33 mouse cellular contexts compared by ENCODE assay signal in the genomic region with DNA sequence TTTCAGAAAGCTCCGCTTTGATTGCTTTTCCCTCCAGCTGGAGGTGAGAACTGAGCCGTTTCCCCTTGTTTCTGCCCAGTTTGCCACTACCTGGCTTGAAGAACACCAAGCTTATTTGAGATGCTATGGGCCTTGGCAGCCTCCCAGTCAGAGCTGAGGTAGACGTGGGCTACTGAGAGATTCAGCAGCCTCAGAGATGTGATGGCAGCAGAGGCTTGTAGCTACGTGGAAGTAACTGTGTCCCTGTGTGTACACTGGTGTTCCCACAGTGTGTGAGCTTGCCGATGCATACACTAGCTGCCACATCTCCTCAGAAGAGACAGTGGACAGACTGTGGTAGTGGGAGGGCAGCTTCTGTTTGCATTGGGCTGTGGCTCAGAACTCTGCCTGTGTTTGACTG. TPM values are rescaled to one million over a fixed set of nuclear protein-coding genes. Genes with fewer than 3 reads are reported as not detected.
"Had no signal": no experiment of that assay in that cellular context is flagged by ENCODE, and none has a peak within 500 bp of the region (broad histone marks: within the 10 kb centered on the region; RNA-seq: fewer than 3 reads in every experiment).

No protein-coding gene starts in this region.

- DNase-seq: gastrocnemius, postnatal 14 days; gastrocnemius, postnatal 36 days; heart, adult 11 months; heart, postnatal 10 days; heart, postnatal 4 days; kidney, adult 11 months; kidney, adult 2 months; kidney, adult 9 months; kidney, postnatal 14 days; kidney, postnatal 36 days; layer of hippocampus, adult 9-11 months; layer of hippocampus, postnatal 36 days; left cerebral cortex, postnatal 4 days had no signal

- H3K36me3 ChIP-seq: hindbrain, embryonic 15.5 days had no signal

- H3K4me1 ChIP-seq: heart, embryonic 10.5 days; heart, embryonic 12.5 days; hindbrain, embryonic 10.5 days; hindbrain, embryonic 13.5 days; hindbrain, embryonic 15.5 days; kidney, embryonic 15.5 days; limb, embryonic 13.5 days; limb, embryonic 15.5 days; liver, embryonic 12.5 days had no signal

- H3K27me3 ChIP-seq: heart, embryonic 12.5 days; hindbrain, embryonic 13.5 days; hindbrain, embryonic 15.5 days; kidney, embryonic 15.5 days; limb, embryonic 13.5 days; limb, embryonic 15.5 days; liver, embryonic 12.5 days had no signal

- ATAC-seq: hindbrain, postnatal 0 days; intestine, embryonic 16.5 days; liver, embryonic 12.5 days had no signal

- H3K4me3 ChIP-seq: heart, embryonic 10.5 days; heart, embryonic 12.5 days; hindbrain, embryonic 10.5 days; hindbrain, embryonic 13.5 days; hindbrain, embryonic 15.5 days; kidney, embryonic 15.5 days; limb, embryonic 13.5 days; limb, embryonic 15.5 days; liver, embryonic 12.5 days had no signal

- H3K9me3 ChIP-seq: heart, embryonic 10.5 days; heart, embryonic 12.5 days; hindbrain, embryonic 10.5 days; hindbrain, embryonic 13.5 days; hindbrain, embryonic 15.5 days; kidney, embryonic 15.5 days; limb, embryonic 13.5 days; limb, embryonic 15.5 days; liver, embryonic 12.5 days had no signal

RNA-seq across cellular contexts. Expression of a gene that starts 15.4 kb away (rescaled TPM):
- total RNA-seq: gastrocnemius, adult 18-20 months; gastrocnemius, adult 8-10 months; gastrocnemius, postnatal 14 days; gastrocnemius, postnatal 36 days; heart, adult 8-10 months; heart, postnatal 10 days; heart, postnatal 25 days; heart, postnatal 4 days; hindbrain, postnatal 0 days; left cerebral cortex, adult 18-20 months; left cerebral cortex, postnatal 10 days; liver, adult 2 months had no signal
- polyA plus RNA-seq: gonadal fat pad, adult 2 months; heart, embryonic 12.5 days; hindbrain, embryonic 15.5 days; hindbrain, postnatal 0 days; intestine, embryonic 16.5 days; large intestine, adult 2 months; limb, embryonic 13.5 days; limb, embryonic 15.5 days; liver, adult 2 months had no signal
